Mouse (Mus musculus) heart, adult 2 months (tissue): ENCODE results near the gene Ddx47.

ENCODE experiments used
- CTCF ChIP-seq: fragments of 200-600 bp; IDR thresholded peaks from 2 replicates; pipeline ENCODE4 v1.8.1; 2022; ENCODE audit warnings: antibody characterized with exemption, mild to moderate bottlenecking, moderate library complexity
- POLR2A ChIP-seq: fragments of 200-500 bp; IDR thresholded peaks from 2 replicates; pipeline ENCODE4 v1.6.1; 2011; ENCODE audit warnings: mild to moderate bottlenecking, low read depth, low read length, control low read depth; ENCODE audit not compliant: insufficient read depth

- TF ChIP-seq CTCF = no peak
- TF ChIP-seq POLR2A = no peak
Measured at GRCm38 (mm10) chr6:135066795-135067445, 55.5 kb downstream of the Ddx47 start.
